Mouse (Mus musculus) CD8-positive naive resting alpha-beta T cell, adult 2 months (primary cell): ENCODE results near the gene Camta1.

Experiments
- DNase-seq, 2 experiments: peaks; one replicate each; pipeline ENCODE4 v3.0.0; 2022; ENCODE audit warnings: low read depth in 2 of 2, low spot score in 2 of 2

The Camta1 gene

DNA sequence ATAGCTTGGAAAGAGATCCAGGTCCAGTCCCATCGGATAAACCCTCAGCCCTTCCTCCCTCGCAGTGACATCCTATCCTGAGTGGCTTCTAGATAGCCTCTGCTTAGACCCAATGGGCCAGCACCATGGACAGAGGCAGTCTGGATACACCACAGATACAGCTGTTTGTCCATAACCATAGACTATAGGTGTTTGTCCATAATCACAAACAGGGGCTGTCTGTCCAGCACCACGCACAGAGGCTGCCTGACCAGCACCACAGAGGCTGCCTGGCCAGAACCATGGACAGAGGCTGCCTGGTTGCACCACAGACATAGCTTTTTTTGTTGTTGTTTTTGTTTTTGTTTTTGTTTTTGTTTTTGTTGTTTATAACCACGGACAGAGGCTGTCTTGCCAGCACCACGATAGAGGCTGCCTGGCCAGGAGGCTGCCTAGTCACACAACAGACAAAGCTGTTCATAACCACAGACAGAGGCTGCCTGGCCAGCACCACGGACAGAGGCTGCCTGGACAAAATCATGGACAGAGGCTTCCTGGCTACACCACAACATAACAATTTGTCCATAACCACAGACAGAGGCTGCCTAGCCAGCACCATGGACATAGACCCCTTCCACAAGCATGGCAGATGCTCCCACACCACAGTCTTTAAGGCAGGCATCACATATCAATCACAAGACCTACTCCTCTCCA lies 572.6 kb downstream of the Camta1 start:
- no peak for DNase-seq

DNA sequence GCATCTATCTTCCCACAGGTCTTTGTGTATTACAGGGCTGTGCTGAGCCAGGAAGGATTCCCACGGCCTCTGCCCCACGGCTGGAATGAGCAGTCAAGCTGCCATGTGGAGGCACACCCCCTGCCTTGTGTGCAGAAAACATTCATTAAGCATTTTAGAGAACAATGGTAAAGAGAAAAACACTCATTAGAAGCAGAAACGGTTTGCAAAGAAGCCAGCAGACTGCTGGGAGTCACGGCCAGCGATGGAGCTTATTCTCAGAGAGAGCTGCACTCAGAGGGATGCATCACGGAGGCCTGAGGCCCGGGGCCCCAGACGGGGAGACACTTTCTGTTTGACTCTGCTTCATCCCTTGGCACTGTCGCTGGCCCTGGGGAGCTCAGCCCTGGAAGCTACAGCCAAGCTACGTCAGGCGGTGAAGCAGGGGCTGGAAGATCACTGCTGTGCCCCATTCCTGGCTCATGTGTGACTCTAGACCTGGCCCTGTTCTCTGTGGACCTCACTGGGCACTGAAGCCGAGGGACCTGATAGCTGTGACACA lies 575.7 kb downstream of the Camta1 start:
- DNase-seq = no peak

DNA sequence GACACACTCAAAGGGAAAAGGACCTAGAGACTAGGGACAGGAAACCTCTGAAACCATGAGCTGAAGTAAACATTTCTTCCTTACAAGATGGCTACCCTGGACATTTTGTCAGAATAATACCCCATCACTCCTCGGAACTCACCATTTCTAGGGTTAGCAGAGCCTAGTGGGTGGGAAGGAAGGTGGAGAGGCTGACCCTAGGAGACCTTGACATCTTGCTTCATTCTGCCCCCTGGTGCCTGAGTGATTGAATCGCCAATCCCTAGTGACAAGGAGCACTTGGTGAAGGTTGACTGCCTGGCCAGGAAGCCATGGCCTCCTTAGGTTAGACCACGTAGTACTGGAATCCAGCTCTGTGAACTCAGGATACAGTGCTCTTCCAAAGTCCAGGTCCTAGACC lies 576.2 kb downstream of the Camta1 start:
- DNase-seq = no peak

- DNase-seq = peak; percentile 3 to 20
Measured at GRCm38 (mm10) chr4:151283092-151283741, 578.5 kb downstream of the Camta1 start.

GRCm38 (mm10) chr4:151282103-151282502 lies 579.6 kb downstream of the Camta1 start:
- DNase-seq = no peak

DNA sequence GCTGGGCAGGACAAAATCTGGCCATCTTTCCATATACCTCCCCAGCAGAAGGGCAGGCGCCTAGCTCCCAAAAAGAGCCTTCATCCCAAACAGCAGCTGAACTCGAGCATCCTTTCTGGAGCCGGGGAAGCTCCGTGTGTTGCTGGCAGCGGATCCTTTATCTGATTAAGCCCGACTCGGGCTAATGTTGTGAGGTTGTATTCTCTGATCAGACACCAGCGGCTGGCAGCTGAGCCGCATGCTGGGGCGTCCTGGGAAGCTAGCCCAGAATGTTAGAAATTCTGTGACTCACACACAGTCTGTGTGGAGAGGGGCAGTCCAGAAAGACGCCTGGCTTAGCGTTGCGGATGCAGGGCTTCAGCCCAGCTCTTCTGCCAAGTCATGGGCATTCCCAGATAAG lies 586.4 kb downstream of the Camta1 start:
- no peak for DNase-seq

GRCm38 (mm10) chr4:151263786-151264414 lies 597.8 kb downstream of the Camta1 start:
- no peak for DNase-seq

- DNase-seq = no peak
Measured at GRCm38 (mm10) chr4:151263052-151263451, 598.6 kb downstream of the Camta1 start.

DNA sequence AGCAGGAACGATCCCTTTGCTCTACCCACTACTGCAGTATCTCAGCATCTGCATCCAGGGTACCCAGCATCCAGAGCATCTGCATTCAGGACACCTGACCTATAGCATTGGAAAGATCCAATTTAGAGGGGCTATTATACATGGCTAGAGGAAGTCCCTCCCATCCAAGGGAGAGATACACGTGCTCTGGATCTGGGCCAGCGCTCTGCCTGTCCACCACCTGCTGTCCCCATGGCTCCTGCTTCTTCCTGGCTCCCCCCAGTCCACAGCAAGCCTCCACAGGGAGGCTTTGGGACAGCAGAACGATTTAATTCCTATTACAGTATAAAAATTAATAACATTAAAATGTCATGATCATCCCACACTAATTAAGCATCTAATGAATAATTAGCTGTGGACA lies 605.1 kb downstream of the Camta1 start:
- DNase-seq = no peak

DNA sequence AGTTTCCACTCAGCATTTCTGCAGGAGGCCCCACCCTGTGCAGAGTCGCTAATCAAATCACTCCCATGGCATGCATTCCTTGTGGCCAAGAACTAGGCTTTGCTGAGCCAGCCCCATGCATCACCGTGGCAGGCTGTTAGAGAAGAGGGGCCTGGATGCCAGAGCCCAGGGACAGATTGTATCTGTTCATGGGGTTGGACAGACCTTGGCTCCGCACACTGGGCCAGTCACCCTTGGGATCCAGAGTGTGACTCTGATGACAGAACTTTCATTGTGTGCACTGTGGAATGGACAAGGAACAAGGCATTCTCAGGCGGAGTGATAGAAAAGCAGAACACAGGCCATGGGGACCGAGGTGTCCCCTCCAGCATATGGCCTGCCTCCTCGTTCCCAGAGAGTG lies 610.9 kb downstream of the Camta1 start:
- DNase-seq = no peak

DNA sequence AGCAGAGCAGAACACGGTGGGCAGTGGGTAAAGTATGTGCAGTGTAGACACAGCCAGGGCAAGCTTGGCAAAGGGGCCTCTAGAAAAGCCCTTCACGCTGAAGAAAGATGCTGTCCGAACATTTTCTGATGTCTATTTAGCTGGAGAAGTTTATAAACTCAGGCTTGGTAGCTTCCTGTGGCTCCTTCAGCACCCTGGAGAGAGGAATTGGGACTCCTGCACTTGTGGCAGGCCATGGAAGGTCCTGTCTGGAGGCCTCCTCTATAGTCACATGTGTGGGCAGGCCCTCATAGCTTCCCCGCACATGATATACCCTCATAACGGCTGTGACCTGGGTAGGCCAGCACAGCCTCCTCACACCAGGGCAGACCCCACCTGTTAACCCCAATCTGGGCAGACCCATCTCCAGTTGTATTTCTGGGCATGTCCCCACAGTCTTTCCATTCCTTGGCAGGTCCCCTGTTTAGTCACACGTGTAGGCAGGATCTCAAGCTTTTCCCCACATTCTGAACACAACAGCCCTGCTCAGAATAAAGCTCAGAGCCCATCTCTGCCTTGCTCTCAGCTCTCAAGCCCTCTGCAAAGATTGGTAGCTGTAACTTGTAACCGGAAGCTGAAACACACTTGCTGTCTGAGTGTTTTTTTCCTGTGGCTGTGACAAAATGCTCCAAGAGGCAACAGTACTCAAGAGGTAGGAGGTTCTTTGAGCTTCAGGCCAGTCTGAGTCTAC lies 616.4 kb downstream of the Camta1 start:
- no peak for DNase-seq

DNA sequence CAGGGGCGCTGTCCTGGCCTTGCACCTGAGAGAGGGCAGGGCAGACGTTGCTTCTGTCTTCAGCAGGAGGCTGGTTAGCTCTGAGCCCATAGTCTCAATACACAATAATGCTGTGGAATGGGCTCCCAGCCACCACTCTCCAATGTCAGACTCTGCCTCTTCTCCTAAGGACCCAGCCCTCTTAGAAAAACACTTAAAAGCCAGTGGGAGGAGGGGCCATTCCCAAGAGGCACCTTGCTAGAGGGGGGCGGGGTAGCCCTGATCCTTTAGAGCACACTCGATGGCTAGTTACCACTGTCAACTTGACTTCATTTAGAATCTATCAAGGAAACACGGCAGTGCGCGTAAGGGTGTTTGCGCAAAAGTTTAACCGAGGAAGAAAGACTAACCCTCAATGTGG lies 618.2 kb downstream of the Camta1 start:
- DNase-seq = no peak

- no peak for DNase-seq
Measured at GRCm38 (mm10) chr4:151242751-151243150, 618.9 kb downstream of the Camta1 start.

DNA sequence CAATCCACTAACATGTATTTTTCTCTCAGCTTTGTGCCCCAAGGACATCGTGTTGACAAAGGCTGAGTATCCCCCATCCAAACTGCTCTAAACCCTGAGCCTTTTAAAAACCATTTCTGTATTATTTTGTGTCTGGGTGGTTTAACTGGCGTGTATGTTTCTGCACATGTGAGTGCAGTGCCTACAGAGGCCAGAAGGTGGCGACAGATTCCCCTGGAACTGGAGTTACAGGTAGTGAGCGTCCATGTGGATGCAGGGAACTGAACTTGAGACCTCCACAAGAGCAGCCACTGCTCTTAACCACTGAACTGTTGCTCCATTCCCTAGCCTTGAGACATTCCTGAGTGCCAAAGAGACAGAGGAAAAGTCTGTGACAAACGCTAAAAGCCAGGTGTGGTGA lies 621.2 kb downstream of the Camta1 start:
- no peak for DNase-seq

GRCm38 (mm10) chr4:151238970-151239684 lies 622.5 kb downstream of the Camta1 start:
- DNase-seq = no peak

DNA sequence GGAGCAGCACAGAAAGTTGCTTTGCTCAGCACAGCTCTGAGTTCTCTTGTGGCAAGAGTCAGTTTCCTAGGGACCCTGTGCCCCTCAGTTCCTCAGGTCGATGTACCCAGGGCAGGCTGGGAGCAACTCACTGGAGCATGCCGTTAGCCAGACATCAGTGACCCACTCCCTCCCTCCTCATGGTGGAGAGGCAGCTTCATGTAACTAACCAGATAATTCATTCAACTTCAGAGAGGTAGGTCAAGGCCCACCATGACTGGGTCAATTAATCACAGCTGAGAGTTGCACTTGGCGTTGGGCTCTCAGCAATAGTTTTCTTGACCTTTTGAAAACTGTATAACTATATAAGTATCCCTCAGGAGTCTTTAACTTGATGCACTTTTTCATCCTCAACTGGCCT lies 624.2 kb downstream of the Camta1 start:
- DNase-seq = no peak

GRCm38 (mm10) chr4:151234981-151235380 lies 626.7 kb downstream of the Camta1 start:
- DNase-seq = no peak

DNA sequence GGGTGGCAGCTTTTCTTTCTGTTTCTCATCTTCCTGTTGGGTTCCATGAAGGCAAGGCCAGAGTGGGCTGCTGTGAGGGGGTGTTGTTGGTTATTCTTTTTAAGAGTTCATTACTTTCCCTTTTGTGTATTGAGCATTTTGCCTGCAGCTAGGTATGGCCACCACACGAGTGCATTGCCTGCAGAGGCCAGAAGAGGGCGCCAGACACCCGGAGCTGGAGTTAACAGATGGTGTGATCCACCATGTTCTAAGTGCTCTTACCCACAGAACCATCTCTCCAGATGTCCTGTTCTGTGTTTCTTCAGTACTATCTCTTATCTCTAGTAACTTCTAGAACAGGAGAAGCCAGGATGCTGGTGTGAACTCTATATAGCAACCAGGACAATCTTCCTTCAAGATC lies 629.6 kb downstream of the Camta1 start:
- no peak for DNase-seq

- DNase-seq = no peak
Measured at GRCm38 (mm10) chr4:151229073-151229472, 632.6 kb downstream of the Camta1 start.

DNA sequence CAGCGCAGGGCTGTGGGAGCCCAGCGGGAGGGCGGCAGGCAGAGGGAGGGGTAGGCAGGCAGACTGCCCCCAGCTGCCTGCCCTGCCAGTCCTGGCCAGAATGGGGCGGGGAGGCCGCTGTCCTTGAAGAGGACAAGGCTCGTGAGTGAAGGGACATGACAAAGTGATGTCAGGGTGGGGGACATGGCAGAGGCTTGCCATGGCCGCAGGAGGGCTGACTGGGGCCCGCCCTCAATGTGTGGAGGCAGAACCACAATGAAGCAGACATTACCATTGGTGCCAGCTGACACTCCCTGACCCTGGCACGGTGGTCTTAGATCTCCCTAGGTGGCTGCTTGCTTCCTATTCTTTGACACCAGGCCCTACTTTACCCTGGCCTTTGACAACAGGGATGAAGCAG lies 635.2 kb downstream of the Camta1 start:
- no peak for DNase-seq

DNA sequence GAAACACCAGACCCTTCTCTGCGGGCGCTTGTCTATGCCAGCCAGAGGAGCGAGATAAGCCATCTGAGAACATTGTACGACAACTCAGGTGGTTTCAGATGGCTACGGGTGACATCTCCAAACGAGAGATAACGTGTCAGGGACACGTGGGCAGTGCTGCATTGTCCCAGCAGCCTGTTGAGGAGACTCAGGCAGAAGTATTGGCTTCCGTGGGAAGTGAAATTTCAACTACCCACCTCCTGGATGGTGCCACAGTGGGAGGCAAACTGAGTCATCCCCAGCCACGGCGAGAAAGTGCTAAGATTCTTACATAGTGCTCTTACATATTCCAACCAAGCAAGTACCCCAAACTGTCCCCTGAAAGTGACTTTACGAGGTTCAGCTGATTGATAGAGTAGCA lies 637.7 kb downstream of the Camta1 start:
- DNase-seq = no peak
